Mouse (Mus musculus) spleen, adult 2 months (tissue): Measurements from ENCODE around the gene Ipmk.

Experiments used
- CTCF ChIP-seq: fragments of 200-500 bp; IDR thresholded peaks from 2 replicates; pipeline ENCODE4 v1.5.1; 2011; ENCODE audit warnings: mild to moderate bottlenecking, inconsistent platforms; ENCODE audit not compliant: insufficient read depth, insufficient read length, insufficient replicate concordance; ENCODE audit errors: extremely low read depth
- POLR2A ChIP-seq: fragments of 200-500 bp; IDR thresholded peaks from 2 replicates; pipeline ENCODE4 v1.6.1; 2011; ENCODE audit warnings: low read depth, low read length, inconsistent platforms

DNA sequence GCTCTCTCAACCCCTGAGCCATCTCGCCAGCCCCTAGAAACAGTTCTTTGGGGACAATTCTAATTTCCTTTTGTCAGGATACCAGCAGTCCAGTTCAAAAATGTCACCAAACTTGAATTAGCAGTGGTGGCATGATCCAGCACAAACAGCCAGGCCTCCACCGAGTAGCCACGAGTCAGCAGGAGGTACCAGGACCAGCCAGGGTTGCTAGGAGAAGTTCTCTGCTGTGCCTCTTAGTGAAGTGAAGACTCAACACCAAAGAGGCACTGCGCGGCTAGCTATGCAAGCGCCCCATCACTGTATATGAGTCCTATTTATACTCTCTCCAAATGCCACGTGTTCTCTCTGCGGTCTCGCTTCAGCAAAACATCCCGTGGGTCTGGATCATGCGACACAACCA lies 31.5 kb upstream of the Ipmk start:
- TF ChIP-seq CTCF (no peak), POLR2A (no peak)
